Mouse (Mus musculus) liver, embryonic 16.5 days (tissue): ENCODE results near the gene Hoxa5. TPM values are rescaled to one million over a fixed set of nuclear protein-coding genes. Genes with fewer than 3 reads are reported as not detected.

Experiments
- ATAC-seq: fragments of 200-750 bp; cut with Nextera tagmentation; 2 replicates; pipeline ENCODE4 v1.8.0; 2017; ENCODE audit warnings: low read depth, mild to moderate bottlenecking, moderate number of reproducible peaks, moderate library complexity
- H3K27ac ChIP-seq: fragments of 300-500 bp; sonication (generic); 2 replicates; pipeline ENCODE4 v1.5.1; 2014; ENCODE audit warnings: mild to moderate bottlenecking, low read length
- H3K27me3 ChIP-seq: fragments of 300-500 bp; sonication (generic); 2 replicates; pipeline ENCODE4 v1.6.1; 2014; ENCODE audit warnings: low read depth, low read length, mixed read lengths; ENCODE audit not compliant: control insufficient read depth, insufficient read depth
- H3K36me3 ChIP-seq: fragments of 300-500 bp; sonication (generic); 2 replicates; pipeline ENCODE4 v1.6.1; 2014; ENCODE audit warnings: mild to moderate bottlenecking; ENCODE audit not compliant: control insufficient read depth, insufficient read depth
- H3K4me1 ChIP-seq: fragments of 300-500 bp; sonication (generic); 2 replicates; pipeline ENCODE4 v1.6.1; 2014; ENCODE audit warnings: low read depth, low read length, mixed read lengths; ENCODE audit not compliant: control insufficient read depth
- H3K4me2 ChIP-seq: fragments of 300-500 bp; sonication (generic); 2 replicates; pipeline ENCODE4 v1.6.1; 2014; ENCODE audit warnings: low read depth, low read length, mixed read lengths
- H3K4me3 ChIP-seq: fragments of 300-500 bp; sonication (generic); 2 replicates; pipeline ENCODE4 v1.5.1; 2014; ENCODE audit warnings: low read depth, mild to moderate bottlenecking, low read length
- H3K9ac ChIP-seq: fragments of 300-500 bp; sonication (generic); 2 replicates; pipeline ENCODE4 v1.6.1; 2014; ENCODE audit warnings: low read depth, low read length
- H3K9me3 ChIP-seq: fragments of 300-500 bp; sonication (generic); replicated peaks from 2 replicates; pipeline ENCODE4 v1.6.1; 2016; ENCODE audit warnings: low read length; ENCODE audit not compliant: control insufficient read depth
- whole genome bisulfite sequencing: fragments of 180-500 bp; shearing (Covaris S2); extraction: QIAGEN DNeasy Blood & Tissue Kit; methylation state at CpG from one replicate; pipeline ENCODE4 v1.1.7; 2014; ENCODE audit not compliant: insufficient replicate concordance; 5-methylcytosine and 5-hydroxymethylcytosine counted together
- polyA plus RNA-seq: library from polyadenylated mRNA; unstranded; fragments of >200 nt; fragmentation: Nextera tagmentation; extraction: Ambion mirVana; gene quantifications from 2 replicates; pipeline ENCODE4 v1.2.1, GENCODE M21; 2015

Hoxa5 gene
- polyA plus RNA-seq, 1 experiment from 2014 or later = 0.68 TPM

DNA sequence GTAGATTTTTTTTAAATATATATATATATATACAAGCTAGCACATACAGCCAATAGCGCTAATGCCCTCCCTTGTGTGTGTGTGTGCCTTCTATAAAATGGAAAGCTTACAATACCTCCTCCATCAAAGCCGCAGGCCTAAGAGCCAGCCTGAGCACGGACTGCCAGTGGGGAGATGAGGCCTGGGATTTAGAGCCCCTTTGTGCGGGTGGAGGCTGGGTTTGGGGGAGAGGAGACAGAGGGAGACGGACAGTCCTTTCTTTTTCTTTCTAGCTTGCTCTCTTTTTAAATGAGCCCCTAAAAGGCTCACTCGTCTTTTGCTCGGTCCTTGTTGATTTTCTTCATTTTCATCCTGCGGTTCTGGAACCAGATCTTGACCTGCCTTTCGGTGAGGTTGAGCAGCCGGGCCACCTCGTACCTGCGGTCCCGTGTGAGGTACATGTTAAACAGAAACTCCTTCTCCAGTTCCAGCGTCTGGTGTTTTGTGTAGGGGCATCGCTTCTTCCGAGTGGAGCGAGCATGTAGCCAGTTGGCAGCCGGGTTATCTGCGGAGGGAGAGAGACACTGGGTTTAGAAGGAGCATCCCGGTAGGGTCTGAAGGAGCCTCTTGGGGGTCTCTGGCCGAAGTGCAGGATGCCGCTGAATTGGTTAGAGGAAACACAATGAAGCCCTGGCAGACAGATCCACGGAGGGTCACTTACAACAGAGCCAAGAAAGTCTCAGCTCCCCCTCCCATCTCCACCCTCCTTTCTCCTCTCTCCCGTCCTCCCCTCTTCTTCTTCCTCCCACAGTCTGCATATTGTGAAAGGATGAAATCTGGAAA is 19.8 kb upstream of the Hoxa5 start:
- peaks cover 3% of the 10 kb centered on the region for H3K4me1 ChIP-seq
- no peak for ATAC-seq
- no peak overlapping the region for H3K27ac ChIP-seq
- H3K4me2 ChIP-seq = no peak overlapping the region
- no peak overlapping the region for H3K4me3 ChIP-seq
- no peak overlapping the region for H3K9ac ChIP-seq
- H3K27me3 ChIP-seq = peaks cover 98% of the 10 kb centered on the region
- no peaks in the 10 kb centered on the region for H3K9me3 ChIP-seq
- no peaks in the 10 kb centered on the region for H3K36me3 ChIP-seq
- 6% methylated on average over 24 of the region's 24 CpGs for WGBS

DNA sequence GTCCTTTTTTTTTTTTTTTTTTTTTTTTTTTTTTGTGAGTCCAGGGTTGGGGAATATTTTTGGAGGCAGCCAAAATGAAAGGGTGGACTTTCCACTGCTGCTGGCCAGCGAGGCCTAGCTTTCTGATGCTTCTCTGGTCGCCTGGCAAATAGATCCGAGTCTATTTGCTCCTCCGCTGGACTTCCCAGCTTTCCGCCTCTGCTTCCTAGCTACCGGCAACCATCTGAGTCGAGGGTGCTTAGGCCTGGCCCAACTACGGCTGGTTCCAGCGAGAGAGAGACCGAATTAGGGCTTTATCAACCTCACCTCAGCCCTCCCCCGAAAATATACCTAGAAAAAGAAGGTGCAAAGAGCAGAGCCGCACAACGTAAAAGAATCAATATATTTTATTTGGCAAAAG is 18.3 kb upstream of the Hoxa5 start:
- no peak overlapping the region for H3K4me3 ChIP-seq
- no peak for ATAC-seq
- no peaks in the 10 kb centered on the region for H3K9me3 ChIP-seq
- H3K4me1 ChIP-seq = peaks cover 3% of the 10 kb centered on the region
- peaks cover 100% of the 10 kb centered on the region for H3K27me3 ChIP-seq
- H3K36me3 ChIP-seq = no peaks in the 10 kb centered on the region
- H3K4me2 ChIP-seq = no peak overlapping the region
- no peak overlapping the region for H3K27ac ChIP-seq
- WGBS = 30% methylated on average over 13 of the region's 13 CpGs
- H3K9ac ChIP-seq = no peak overlapping the region

DNA sequence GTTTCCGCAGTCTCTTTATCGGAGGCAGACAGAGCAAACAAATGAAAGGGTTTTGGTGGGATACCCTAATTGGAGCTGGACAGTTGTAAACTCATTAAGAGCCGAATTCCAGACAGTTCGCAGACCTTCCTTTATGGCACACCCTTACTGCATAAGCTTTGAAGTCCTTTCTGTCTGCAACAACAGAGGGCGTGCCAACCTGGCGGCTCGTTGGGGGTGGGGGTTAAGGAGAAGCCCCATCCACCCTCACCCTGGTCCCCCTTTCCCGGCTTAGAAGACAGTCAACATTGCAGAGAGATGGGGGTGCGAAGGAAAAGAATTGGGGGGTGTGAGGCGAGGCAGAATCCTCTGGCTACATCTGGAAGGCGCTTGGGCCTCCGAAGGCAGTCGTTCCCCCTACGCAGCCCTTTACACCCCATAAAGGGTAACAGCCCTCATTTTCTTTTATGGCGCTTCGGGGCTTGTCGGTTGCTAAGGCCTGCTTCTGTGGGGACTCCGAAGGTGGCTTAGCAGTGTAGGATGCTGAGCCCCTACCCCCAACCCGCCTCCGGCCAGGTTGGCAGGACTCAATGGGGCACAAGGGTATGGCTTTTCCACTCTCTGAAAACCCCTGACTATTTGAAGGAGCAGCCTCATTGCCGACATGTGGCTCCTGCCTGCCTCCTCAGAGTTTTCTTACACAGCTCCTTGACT is 17.8 kb upstream of the Hoxa5 start:
- H3K36me3 ChIP-seq = no peaks in the 10 kb centered on the region
- H3K9ac ChIP-seq = no peak overlapping the region
- no peak overlapping the region for H3K27ac ChIP-seq
- H3K27me3 ChIP-seq = peaks cover 100% of the 10 kb centered on the region
- 14% methylated on average over 21 of the region's 21 CpGs for WGBS
- H3K4me3 ChIP-seq = peak overlapping the region; percentile 56
- H3K9me3 ChIP-seq = no peaks in the 10 kb centered on the region
- H3K4me1 ChIP-seq = peaks cover 3% of the 10 kb centered on the region
- ATAC-seq = no peak
- H3K4me2 ChIP-seq = peak overlapping the region; percentile 66

DNA sequence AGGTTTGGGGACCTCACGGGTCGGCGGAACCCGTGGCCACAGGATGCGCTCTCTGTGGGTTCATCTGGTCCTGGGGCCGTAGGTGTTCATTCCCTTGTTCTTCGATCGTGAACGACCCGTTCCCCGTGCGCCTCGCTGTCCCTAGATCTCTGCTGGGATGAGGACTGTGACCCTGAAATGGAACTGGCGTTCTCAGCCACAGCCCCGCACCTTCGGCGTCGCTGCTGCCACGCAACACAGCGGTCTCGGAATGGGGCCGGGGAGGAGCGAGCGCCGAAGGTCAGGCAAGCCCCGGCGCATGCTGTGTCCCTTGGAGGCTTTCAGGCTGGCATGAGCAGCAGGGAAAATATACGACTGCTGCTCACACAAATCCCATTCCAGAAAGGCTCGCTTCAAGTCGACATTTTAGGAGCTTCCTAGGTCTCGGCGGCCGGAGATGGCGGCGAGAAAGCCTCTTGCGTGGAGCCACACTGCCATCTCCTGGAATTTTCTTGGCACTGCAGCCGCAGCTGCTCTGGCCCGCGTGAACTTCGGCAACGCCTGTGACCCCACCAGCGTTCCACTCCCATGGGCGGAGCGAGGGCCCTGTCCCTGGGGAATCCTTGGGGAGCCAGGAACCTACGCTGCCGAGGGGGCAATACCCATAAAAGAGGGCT is 17.1 kb upstream of the Hoxa5 start, which contains the start of gene Hoxa7:
TSS of gene Hoxa7 (minus strand) at position 518 of the 656 bp plus-strand sequence.
- whole genome bisulfite sequencing = 1% methylated on average over 46 of the region's 46 CpGs
- H3K4me2 ChIP-seq = peak within 1 kb of the TSS; percentile 66
- peaks cover 100% of the 10 kb centered on the region for H3K27me3 ChIP-seq
- H3K4me3 ChIP-seq = peak within 1 kb of the TSS; percentile 56
- H3K4me1 ChIP-seq = peaks cover 3% of the 10 kb centered on the region
- peak; percentile 13; the same call in 1 of the 2 replicates for ATAC-seq
- H3K27ac ChIP-seq = no peak within 1 kb of the TSS
- H3K36me3 ChIP-seq = no peaks in the 10 kb centered on the region
- H3K9me3 ChIP-seq = no peaks in the 10 kb centered on the region
- no peak within 1 kb of the TSS for H3K9ac ChIP-seq

DNA sequence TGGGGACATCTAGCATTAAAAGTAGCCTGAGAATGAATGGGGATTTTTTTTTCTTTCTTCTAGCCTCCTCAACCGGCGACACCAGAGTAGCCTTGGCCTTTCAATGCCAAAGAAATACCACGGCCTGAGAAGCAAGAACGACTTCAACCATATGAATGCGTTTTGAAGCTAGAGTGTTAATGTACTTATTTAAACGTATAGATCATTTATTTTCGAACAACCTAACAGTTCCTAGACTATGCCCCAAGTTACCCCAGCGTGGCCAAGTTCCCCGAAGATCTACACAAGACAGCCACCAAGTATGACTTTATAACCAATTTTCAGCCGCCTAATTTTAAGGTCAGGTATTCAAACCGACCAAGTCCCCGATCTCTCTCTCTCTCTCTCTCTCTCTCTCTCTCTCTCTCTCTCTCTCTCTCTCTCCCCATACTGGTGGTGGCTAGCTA is 16.5 kb upstream of the Hoxa5 start:
- H3K27ac ChIP-seq = no peak overlapping the region
- peak overlapping the region; percentile 56; the same call in 1 of the 2 replicates for H3K4me3 ChIP-seq
- no peak overlapping the region for H3K9ac ChIP-seq
- 5% methylated on average over 12 of the region's 12 CpGs for WGBS
- peaks cover 3% of the 10 kb centered on the region for H3K4me1 ChIP-seq
- H3K4me2 ChIP-seq = peak overlapping the region; percentile 66; the same call in 1 of the 2 replicates
- no peaks in the 10 kb centered on the region for H3K9me3 ChIP-seq
- H3K36me3 ChIP-seq = no peaks in the 10 kb centered on the region
- ATAC-seq = no peak
- peaks cover 100% of the 10 kb centered on the region for H3K27me3 ChIP-seq

DNA sequence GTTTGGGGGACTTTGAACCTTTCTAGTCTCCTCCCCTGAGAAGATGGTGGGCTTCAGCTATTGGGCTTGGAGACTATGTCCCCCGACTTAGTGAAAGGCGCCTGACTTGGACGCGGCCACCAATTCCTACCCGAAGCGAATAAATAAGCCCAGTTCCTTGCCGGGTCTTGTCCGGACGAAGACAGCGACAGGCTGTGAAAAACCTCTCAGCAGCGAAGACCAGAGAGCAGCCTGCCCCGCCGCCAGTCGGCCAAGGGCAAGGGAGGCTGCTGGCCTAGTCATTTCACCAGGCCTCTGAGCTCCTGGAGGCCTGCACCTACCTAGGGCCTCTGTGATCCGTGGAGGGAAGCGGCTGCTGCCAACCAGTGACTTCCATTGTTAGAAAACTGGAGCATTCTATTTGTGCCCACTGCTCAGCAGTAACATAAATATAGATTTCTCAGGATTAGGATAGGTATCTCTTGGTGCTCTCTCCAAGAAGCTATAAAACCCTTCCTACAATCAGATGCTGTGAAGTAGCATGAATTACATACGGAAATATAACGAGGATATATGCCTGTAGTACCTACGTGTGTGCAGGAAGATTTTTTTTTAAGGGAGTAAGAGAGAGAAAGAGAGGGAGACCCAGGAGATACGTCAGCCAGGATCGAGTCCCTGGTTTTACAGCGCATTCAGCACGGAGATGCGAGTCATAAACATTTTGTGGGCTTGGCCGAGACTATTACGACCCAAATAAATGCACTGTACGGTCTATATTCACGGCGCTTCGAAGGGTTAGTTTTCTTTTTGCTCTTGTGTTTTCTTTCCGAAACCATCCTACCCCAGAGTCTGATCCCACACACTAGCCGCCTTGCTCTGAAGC is 15.8 kb upstream of the Hoxa5 start:
- ATAC-seq = no peak
- Histone ChIP-seq H3K27me3 (peaks cover 100% of the 10 kb centered on the region), H3K4me1 (peaks cover 3% of the 10 kb centered on the region), H3K9ac (no peak overlapping the region), H3K27ac (no peak overlapping the region), H3K4me3 (peak overlapping the region; percentile 2; the same call in 1 of the 2 replicates), H3K9me3 (no peaks in the 10 kb centered on the region), H3K36me3 (no peaks in the 10 kb centered on the region), H3K4me2 (no peak overlapping the region)
- WGBS = 25% methylated on average over 32 of the region's 32 CpGs

DNA sequence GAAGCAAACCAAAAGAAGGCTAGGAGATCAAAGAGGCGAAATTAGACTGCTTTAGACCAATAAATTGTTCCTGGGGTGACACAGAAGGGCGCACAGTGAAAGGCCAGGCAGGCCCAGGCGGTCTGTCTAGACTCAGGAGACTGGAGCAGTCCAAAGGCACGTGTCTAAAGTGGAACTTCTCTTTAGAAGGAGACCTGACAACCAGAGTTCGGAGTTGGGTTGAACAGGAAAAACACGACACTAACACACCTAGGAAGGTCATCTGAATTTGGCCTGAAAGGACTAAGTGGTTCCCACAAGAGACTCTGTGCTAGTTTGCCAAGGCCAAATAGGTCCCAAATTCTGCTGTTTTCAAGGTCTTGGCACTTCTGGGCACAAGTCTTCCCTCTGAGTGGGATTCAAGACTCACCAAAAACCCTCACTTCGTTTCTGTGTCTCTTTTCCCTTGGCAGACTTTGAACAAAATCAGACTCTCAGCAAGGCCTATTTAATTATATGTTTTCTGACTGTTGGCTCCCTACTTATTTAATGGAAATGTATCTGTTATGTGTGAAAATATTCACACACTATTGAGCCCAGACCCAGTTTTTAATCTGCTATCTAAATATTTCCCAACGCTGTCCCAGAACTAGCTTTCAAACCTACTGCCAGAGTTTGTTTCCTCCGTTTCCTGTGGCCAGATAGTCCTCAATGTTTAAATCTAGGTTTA is 15.0 kb upstream of the Hoxa5 start:
- no peaks in the 10 kb centered on the region for H3K36me3 ChIP-seq
- no peak overlapping the region for H3K4me3 ChIP-seq
- ATAC-seq = no peak
- H3K4me1 ChIP-seq = peaks cover 3% of the 10 kb centered on the region
- H3K9ac ChIP-seq = no peak overlapping the region
- 46% methylated on average over 9 of the region's 9 CpGs for WGBS
- H3K9me3 ChIP-seq = no peaks in the 10 kb centered on the region
- H3K27me3 ChIP-seq = peaks cover 100% of the 10 kb centered on the region
- H3K27ac ChIP-seq = no peak overlapping the region
- no peak overlapping the region for H3K4me2 ChIP-seq
